Mouse (Mus musculus) liver, embryonic 14.5 days (tissue): ENCODE measurements around the gene Cox6b1.

Experiments
- CTCF ChIP-seq: IDR thresholded peaks from 2 replicates; pipeline ENCODE4 v1.5.1; 2016; ENCODE audit warnings: antibody characterized with exemption, low read depth, control low read depth
- EP300 ChIP-seq: IDR thresholded peaks from 2 replicates; pipeline ENCODE4 v1.6.1; 2016; ENCODE audit warnings: antibody characterized with exemption, low read depth

DNA sequence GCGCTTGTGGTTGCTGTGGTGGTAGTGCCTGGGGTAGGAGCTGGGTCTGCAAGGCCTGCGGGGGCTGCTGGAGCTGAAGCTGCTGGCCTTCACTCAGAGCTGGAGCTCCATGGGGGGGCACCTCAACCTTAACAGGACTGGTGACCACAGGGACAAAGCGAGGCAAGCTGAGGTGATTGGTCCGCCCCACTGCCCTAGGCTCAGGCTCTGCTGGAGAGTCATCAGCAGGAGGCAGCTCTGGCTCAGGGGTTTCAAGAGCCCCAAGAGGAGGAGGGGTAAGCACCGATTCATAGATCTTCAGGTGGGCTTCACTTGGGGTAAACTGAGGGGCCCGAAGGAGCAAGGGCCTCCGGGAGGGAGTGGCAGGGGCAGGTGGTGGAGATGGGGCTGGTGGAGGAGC lies 40.8 kb downstream of the Cox6b1 start:
- TF ChIP-seq CTCF (no peak), EP300 (no peak)
